Mouse (Mus musculus) midbrain, postnatal 0 days (tissue): ENCODE measurements at regions not wholly inside any gene's neighbourhood (a gene's known extent, or its start where the extent isn't known, plus 50 kb on each side); places are given as distances from the start of the nearest gene placed in this dataset.
"Not testable (repeated sequence)": the region's sequence is repeated elsewhere in the genome, so short reads cannot be mapped to it uniquely, and the experiment has no call there.

Source experiments
- ATAC-seq: fragments of 200-750 bp; cut with Nextera tagmentation; 2 replicates; pipeline ENCODE4 v1.8.0; 2017; ENCODE audit warnings: moderate number of reproducible peaks, mild to moderate bottlenecking, moderate TSS enrichment, moderate library complexity; ENCODE audit not compliant: low FRiP score
- DNase-seq: peaks from one replicate; pipeline ENCODE4 v3.0.0-alpha.2; 2015; ENCODE audit warnings: low spot score
- H3K27ac ChIP-seq: fragments of 300-500 bp; sonication (generic); 2 replicates; pipeline ENCODE4 v1.5.1; 2014; ENCODE audit warnings: low read depth, mild to moderate bottlenecking, low read length, mixed read lengths
- H3K27me3 ChIP-seq: fragments of 300-500 bp; sonication (generic); 2 replicates; pipeline ENCODE4 v1.6.1; 2014; ENCODE audit warnings: low read length, control low read depth, mixed read lengths; ENCODE audit not compliant: insufficient read depth
- H3K36me3 ChIP-seq: fragments of 300-500 bp; sonication (generic); 2 replicates; pipeline ENCODE4 v1.6.1; 2014; ENCODE audit warnings: low read length, control low read depth, mixed read lengths; ENCODE audit not compliant: insufficient read depth
- H3K4me1 ChIP-seq: fragments of 300-500 bp; sonication (generic); 2 replicates; pipeline ENCODE4 v1.6.1; 2014; ENCODE audit warnings: mild to moderate bottlenecking, control low read depth, antibody characterized with exemption, low read length, mixed read lengths; ENCODE audit not compliant: insufficient read depth
- H3K4me2 ChIP-seq: fragments of 300-500 bp; sonication (generic); 2 replicates; pipeline ENCODE4 v1.6.1; 2014; ENCODE audit warnings: low read depth, mild to moderate bottlenecking, low read length, mixed read lengths; ENCODE audit not compliant: poor library complexity, severe bottlenecking
- H3K4me3 ChIP-seq: fragments of 300-500 bp; sonication (generic); 2 replicates; pipeline ENCODE4 v1.5.1; 2014; ENCODE audit warnings: low read depth, mild to moderate bottlenecking, low read length, moderate library complexity
- H3K9ac ChIP-seq: fragments of 300-500 bp; sonication (generic); replicated peaks from 2 replicates; pipeline ENCODE4 v1.6.1; 2014; ENCODE audit warnings: mild to moderate bottlenecking, low read length, moderate library complexity, mixed read lengths; ENCODE audit not compliant: poor library complexity, severe bottlenecking
- H3K9me3 ChIP-seq: fragments of 300-500 bp; sonication (generic); 2 replicates; pipeline ENCODE4 v1.6.1; 2016; ENCODE audit warnings: low read length, control low read depth
- CTCF ChIP-seq: IDR thresholded peaks from 2 replicates; pipeline ENCODE4 v1.5.1; 2016; ENCODE audit warnings: antibody characterized with exemption, mild to moderate bottlenecking
- WGBS: fragments of 180-500 bp; shearing (Covaris S2); extraction: QIAGEN DNeasy Blood & Tissue Kit; methylation state at CpG from one replicate; pipeline ENCODE4 v1.1.7; 2014; 5-methylcytosine and 5-hydroxymethylcytosine counted together

- H3K4me2 ChIP-seq, DNase-seq, ATAC-seq, H3K27me3 ChIP-seq, H3K4me3 ChIP-seq, H3K4me1 ChIP-seq, H3K36me3 ChIP-seq, H3K27ac ChIP-seq, H3K9me3 ChIP-seq, H3K9ac ChIP-seq: not testable (repeated sequence)
- WGBS = 85% methylated on average over 5 of the region's 5 CpGs
Observed at GRCm38 (mm10) chr8:59715430-59715829, 787.6 kb downstream of the Gm10283 start.

DNA sequence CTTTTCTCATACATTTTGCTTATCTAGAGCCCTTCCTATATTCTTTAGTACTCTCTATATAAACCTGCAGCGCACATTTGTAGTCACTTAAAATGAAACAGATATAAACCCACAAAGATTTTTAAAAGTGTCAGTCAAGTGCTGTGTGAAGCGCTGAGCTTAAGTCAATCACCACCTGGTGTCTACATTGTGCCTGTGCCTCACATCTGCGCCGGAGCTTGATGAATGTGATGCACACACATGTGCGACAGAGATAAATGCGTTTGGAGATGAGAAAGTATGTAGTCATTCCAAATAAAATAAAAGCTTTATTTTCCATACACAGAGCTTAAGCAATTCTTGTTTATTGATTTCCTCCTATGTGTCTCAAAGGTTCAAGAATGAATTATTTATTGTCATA, 791.5 kb upstream of the Galntl6 start:
- Histone ChIP-seq H3K27me3 (no peaks in the 10 kb centered on the region), H3K4me3 (no peak overlapping the region), H3K9me3 (no peaks in the 10 kb centered on the region), H3K36me3 (no peaks in the 10 kb centered on the region), H3K9ac (no peak overlapping the region), H3K27ac (no peak overlapping the region), H3K4me1 (no peaks in the 10 kb centered on the region), H3K4me2 (no peak overlapping the region)
- ATAC-seq = no peak
- peak; percentile 16 for DNase-seq
- 84% methylated on average over 6 of the region's 6 CpGs for WGBS
- TF ChIP-seq CTCF = no peak
